Mouse (Mus musculus) adrenal gland, postnatal 4 days (tissue): ENCODE data around the gene Ms4a7. TPM values are rescaled to one million over a fixed set of nuclear protein-coding genes. Genes with fewer than 3 reads are reported as not detected.
"Not testable (repeated sequence)": the region's sequence is repeated elsewhere in the genome, so short reads cannot be mapped to it uniquely, and the experiment has no call there.

Experiments
- DNase-seq, 2 experiments: peaks; one replicate each; pipeline ENCODE4 v3.0.0; 2021 to 2022; ENCODE audit warnings: low spot score in 2 of 2, mixed read lengths in 2 of 2
- long read RNA-seq, 2 experiments: library from polyadenylated mRNA; stranded (forward); transcript quantifications; one replicate each; pipeline ENCODE4 v2.0.0; 2021
- total RNA-seq, 2 experiments: library from RNA; stranded (reverse); gene quantifications; 2 replicates each; pipeline ENCODE4 v1.2.3; 2021

Ms4a7 gene
- 1 to 10 TPM; 2.3 to 3.1 TPM for total RNA-seq
- long read RNA-seq, experiment 1, partial matches to known transcripts, result 1 of 2 reads
- long read RNA-seq, experiment 1, other reads (novel, unspliced or antisense), result 1 of 2 reads
- long read RNA-seq, experiment 2, partial matches to known transcripts, result 1 of 3 reads
- long read RNA-seq, experiment 2, other reads (novel, unspliced or antisense), result 0 of 3 reads

DNA sequence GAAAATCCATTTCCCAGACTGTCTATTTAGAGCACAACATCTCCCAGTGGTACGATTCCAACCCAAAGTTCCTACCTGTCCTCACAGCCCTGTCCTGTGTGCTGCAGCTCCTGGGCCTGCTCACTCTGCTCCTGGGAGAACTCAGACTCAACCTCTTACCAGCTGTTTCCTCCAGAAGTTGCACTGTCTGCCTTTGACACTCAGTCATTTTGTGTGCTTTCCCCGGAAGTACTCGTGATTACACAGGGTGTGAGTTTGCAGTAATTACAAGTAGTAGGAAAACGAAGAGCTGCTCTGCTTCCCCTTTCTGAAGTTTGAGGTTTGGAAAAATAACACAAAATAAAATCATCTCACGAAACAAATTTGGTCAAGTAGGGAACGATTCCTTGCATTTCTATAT is at the start of gene Ms4a7:
Gene Ms4a7, minus strand, starts transcription at position 215 of the 400 bp plus-strand sequence.
- no peak for DNase-seq

DNA sequence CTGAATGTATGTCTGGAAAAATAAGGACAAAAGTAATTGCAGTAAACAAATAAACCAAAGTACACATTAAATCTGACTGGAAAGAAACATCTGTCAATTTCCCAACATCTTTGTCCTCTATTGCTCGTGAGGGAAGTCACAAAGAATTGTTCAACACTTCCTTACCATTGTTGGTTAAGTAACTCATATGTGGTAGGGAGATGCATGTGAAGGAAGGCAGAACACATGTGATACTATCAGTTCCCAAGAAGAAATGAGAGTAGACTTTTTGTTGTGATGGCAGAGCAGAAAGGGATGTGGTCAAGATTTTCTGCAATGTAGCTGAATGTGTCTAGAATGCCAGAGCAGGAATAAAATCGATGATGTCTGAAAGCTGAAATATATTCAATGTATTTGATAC is 40.5 kb upstream of the Ms4a7 start:
- no peak for DNase-seq

DNA sequence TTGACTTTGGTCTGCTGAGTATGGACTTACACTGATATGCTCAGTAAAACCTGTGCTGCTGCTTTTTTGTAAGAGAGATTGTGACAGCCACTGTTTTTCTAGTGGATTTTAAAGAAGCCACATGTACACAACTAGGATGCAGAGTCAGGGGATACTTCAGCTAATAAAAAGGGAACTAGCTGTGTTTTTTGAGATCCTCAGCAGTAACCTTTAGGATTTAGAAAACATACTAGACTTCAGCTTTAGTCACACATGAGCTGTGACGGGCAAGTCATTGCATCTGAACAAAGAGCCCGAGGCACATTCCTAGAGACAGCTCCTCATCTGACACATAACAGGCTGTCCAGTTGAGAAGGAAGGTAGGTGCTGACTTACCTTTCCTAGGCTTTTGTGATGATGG is 39.3 kb upstream of the Ms4a7 start, which contains the start of gene Ms4a4a:
Gene Ms4a4a, plus strand, starts transcription at position 251 of the 400 bp plus-strand sequence.
- no peak for DNase-seq

DNA sequence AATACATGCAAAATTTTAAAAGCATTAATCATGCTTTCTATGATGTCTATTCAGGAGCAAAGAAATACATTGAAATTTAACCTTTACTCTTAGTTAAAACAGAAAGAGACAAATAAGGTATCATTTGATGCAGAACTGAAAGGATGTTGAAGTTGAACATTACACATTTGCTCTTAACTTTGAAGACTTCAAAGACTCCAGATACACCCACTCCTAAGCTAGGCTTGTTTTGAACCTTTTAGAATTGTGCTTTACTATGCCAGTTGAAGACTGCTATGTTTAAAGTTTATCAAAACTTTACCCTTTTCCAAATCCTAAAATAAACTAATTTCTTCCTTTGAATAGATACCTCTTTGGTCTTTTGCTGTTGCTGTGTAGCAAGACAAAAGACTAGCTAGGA is 35.2 kb upstream of the Ms4a7 start:
- no peak for DNase-seq

DNA sequence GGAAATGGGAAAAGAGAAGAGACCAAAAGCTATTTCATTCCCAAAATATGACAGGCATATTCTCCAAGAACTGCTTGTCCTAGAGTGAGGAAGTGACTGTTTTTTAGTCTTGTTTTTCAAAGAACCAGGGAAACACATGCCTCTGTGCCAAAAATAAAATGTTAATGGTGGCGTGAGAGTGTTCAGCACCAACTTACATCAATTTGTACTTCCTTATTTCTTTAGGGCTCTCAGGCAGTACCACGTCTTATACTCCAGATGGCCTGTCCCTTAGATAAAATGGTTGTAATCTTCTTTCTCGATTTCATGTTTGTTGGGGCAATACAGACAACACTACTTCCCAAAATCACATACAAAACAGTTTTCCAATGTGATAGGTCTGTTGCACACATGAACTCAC is 32.4 kb upstream of the Ms4a7 start:
- DNase-seq, result no peak

DNA sequence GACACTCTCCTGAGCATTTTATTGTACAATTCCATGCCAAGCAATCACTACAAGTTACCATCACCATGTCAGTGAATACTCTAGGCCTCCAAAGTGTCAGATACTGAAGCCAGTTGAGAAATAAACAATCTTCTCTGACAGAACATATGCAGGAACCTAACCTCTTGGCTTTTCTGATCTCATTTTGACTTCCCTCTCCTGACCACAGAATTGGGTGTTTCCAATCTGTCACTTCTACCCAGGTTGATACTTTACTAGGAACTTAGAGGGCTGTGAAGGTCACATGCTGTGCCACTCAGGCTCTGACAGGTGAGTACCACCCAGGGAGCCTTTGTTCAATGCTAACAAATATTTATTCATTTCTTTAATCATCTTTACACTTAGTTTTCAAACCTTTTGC is 26.1 kb upstream of the Ms4a7 start:
- no peak for DNase-seq

DNA sequence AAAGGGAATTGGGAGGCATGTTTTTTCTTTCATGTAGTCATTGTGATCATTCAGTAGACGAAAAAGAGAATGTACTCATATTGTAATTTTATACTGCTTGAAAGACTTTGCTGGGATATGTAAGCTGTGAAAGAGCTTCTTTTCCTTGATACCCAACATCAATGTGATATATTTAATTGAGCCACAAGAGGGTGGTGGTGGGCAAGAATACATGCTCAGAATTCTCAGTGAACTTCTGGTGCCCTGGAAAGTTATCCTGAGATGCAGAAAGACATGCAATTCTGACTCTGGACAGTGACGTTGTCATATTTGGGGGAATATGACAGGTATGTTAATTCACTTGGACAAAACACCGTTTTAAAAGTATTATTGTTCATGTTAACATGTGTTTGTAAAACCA is 24.2 kb upstream of the Ms4a7 start:
- no peak for DNase-seq

DNA sequence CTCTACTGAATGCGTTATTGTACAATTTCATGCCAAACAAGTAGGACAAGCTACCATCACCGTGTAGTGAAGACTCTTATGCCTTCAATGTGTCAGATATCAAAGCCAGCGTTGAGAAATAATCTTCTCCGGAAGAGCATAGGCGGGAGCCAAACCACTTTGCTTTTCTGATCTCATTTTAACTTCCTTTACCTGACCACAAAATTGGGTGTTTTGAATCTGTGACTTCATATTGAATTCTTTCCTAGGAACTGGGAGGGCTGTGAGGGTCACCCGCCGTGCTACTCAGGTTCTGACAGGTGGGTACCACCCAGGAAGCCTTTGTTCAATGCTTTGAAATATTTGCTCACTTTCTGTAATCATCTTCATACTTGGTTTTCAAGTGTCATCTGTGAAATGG is 19.8 kb upstream of the Ms4a7 start:
- DNase-seq, result no peak

DNA sequence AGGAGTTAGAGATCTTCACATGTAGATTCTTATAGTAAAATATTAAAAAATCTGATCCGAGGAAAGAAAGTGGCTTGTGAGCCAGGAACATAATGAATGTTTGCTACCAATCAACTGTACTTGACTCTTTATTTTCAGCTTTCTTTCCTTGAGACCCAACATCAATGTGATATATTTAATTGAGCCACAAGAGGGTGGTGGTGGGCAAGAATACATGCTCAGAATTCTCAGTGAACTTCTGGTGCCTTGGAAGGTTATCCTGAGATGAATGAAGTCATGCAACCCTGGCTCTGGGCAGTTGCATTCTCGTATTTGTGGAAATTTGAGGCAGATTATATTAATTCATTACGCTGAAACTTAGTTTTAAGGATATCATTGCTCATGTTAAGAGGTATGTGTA is 15.9 kb upstream of the Ms4a7 start:
- DNase-seq, result no peak

DNA sequence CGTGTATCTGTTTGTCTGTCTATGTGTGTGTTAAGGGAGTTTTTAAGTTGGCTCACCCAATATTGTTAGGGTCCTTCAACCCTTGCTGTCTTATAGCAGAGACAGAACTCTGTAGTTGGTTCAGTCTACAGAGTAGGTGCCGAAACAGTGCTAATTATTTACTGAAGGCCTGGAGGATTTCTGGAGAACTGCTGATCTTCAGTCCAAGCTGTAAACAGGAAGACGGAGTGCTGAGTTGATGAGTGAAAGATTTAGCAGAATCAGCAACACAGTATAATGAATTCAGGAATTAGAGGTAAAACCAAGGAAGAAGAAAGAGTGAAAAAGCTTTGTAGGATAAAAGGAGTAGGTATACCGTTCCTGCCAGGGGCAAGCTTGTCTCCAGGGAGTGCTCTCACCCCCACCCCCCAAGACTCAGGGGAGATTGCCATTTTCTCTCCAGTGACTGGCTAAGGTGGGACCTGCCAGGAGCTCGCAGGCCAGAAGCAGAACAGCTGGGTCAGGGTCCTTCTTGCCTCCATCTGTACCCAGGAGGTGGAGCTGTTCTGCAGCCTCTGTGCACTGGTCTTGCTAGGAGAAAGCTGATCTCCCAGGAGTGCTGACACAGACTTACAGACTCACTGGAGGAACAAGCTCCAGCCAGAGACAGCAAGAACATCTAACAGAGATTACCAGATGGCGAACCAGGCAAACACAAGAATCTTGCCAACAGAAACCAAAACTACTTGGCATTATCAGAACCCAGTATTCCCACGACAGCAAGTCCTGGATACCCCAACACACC is 13.9 kb upstream of the Ms4a7 start:
- no peak for DNase-seq

DNA sequence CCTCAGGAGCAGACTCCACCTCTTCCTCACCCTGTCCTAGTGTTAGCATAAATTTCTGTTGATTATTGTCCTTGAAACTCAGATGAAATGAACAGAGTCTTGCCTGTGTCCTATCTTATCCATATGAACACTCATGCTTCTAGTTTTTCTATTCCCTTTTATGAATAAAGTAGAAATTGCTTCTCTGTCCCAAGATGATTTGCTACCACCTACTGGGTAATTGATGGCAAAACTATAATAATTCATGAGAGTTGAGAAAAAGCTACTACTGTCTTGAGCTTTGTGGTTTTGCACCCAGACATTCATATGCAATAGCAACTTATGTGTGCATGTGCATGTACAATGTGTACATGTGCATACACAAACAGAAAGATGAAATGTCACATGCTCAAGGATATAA is 8.0 kb upstream of the Ms4a7 start:
- DNase-seq, result no peak

DNA sequence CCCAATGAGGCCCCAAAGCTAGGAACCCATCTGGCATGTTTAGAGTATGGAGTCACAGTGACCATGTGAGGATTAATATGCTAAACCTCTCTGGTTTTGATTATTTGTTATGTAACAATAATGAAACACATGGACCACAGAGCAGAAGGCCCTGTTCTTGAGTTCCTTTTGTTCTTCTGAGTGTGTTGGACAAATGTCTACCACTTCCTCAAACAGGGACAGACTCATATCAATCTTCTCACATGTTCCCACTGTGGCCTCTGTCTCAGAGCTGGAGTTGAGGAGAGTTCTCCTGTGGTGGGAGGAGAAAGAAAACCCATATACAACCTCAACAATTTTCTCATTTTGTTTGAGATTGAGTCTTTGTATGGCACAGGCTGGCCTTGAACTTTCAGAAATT is 7.2 kb upstream of the Ms4a7 start:
- no peak for DNase-seq

DNA sequence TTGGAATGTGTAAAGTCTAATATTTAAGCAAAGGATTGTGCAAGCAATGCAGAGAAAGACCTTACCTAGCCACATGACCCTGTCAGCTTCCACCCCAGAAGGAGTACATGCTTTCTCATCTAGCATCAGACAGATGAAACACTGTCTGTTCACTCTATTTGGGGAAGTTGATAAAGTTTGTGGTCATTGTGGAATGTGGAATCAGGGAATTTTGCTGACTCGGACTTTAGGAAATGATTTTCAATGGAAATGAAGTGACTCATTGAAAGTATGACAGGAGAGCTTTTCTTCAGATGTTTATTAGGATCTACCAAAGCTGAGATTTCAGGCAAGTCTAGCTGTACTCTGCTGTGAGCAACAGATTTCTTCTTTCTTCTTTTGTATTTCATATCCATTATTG is 14.8 kb downstream of the Ms4a7 start:
- no peak for DNase-seq

DNA sequence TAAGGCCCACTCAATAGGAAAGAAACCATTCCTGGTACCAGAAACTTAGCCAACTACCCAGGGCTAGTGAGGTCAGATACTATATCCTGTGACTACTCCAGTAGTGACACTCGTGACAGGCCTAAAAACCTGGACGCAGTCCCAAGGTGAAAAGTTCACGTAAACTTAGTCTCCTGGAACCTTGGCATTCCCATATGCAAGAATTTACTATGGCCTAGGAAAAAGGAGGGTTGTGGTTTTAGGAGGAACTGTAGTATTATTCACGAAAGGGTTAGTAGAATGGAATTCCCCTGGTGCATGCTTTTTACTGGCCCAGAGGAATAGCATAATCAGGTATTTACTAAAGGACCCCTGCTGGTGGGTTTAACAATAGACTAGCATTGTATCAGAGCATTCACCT is 19.2 kb downstream of the Ms4a7 start:
- no peak for DNase-seq

DNA sequence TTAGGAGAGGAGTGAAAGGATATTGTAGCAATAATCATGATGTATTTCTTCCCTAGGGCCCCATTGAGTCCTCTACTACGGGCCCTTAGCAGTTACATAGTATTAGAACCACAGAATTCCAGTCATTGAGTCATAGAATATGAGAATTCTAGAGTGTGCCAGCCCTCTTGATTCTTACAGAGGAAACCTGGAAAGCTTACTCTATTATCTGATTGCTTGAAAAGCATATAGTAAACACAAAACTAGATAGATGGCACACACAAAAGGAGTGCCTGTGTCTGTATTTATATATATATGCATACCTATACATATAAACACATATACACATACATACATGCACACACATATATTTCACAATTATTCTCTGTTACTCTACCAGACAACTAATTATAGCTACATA is 21.6 kb downstream of the Ms4a7 start, which contains the start of gene Ms4a14:
Gene Ms4a14, minus strand, starts transcription at position 101 of the 400 bp plus-strand sequence.
- no peak for DNase-seq

DNA sequence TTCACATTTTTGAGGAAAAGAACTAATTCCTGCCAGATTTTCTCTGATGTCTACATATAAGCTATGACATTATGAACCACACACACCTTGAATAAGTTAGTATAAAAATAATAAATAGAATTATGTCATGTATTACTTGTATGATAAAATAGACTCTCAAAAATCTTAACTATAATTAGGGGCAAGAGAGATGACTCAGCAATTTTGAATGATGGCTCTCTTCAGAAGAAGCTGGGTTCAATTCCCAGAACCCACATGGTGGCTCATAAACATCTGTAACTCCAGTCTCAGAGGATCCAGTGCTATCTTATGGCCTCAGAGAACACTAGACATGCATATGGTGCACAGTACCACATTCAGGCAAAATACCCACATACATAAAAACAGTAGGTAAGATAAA is 27.1 kb downstream of the Ms4a7 start:
- DNase-seq, result no peak

DNA sequence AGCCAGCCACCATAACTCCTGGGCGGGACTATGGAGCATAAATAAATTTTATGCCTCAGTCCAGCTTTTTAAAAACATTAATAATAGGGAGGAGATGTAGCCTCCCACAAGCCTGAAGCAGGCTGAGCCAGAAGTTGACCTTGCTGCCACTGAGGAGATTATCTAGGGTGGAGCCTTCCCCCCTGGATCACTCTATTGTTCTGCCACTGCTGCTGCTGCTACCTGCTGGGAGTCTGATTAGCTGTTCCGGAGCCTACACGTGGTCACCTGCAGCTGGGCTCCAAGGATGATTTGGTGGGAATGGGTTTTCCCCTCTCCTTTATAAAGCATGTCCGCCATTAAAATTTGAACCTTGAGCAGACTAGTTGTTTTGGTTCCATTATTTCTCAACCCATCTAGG is 36.4 kb downstream of the Ms4a7 start:
- not testable (repeated sequence) for DNase-seq

DNA sequence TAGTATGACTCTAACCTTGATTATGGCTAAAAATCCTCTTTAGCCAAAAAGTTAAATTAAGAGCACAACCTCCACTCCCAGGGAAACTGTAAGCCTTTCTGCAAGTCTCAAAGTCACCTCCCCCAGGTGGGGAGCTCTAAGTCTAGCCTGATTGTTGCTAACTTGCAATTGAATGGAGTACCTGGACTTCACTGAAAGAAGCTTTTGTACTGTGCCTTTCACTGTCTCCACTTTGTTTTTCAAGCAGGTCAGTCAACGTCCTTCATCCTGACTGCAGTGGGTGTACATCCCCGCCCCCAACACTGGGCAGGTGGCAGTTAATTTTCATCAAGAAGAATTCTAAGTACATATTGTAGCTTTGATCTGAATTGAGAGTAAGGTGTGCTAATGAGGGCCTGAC is 37.0 kb downstream of the Ms4a7 start:
- no peak for DNase-seq

DNA sequence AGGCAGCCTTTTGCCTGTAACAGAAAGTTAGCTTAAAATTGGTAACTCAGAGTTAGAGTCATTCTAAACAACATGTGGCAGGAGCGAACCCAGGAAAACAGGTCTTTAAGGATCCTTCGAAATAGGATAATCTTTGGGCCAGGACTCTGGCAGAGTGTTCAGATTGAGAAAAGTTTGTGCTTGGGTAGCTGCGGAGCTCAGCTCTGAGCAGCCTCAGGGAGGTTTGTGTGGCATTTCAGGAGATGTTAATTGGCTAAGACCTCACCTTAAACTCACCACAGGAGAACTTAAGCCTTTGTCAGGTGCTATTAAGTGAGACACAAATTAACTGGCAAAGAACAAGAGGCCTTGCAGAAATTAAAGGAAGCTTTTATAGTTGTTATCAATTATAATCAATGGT is 42.3 kb downstream of the Ms4a7 start:
- DNase-seq, result not testable (repeated sequence)

DNA sequence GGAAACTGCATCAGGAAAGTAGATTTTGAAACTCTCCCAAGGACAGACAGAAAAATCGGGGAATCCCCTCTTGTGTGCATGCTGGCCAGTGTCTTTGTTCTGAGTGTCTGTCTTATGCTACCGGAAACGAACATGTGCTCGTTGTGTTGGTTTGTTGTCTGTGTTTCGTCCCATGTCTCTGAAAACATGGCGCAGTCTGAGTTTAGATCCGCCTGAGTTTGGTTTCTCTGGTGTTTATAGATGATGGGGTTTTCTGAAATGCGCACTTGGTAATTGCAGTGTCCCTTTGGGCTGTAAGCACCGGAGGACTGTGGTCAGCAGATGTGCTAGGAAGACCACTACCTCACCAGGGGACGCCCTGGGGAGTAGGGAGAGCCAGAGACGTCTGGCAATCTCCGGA is 43.0 kb downstream of the Ms4a7 start:
- DNase-seq, result no peak

DNA sequence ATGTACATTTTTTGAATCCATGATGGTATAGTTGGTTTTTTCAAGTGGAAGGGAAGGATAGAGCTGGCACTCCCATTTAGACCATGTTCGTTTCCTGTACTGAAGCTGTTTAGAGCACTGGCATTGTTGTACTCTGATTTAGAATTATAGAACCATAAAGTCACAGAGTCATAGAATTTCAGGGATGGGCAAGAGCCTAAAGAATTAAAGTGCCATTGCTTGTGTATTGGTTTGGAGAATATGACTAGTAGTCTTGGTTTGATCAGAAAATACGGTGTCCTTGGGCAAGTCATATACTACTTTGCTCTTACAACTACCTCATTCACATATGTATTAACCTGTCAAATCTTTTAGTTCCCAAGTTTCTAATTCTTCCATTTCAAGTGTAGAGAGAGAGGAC is 52.2 kb downstream of the Ms4a7 start, which contains the start of gene Ms4a5:
Gene Ms4a5, minus strand, starts transcription at position 101 of the 400 bp plus-strand sequence.
- DNase-seq, result no peak

DNA sequence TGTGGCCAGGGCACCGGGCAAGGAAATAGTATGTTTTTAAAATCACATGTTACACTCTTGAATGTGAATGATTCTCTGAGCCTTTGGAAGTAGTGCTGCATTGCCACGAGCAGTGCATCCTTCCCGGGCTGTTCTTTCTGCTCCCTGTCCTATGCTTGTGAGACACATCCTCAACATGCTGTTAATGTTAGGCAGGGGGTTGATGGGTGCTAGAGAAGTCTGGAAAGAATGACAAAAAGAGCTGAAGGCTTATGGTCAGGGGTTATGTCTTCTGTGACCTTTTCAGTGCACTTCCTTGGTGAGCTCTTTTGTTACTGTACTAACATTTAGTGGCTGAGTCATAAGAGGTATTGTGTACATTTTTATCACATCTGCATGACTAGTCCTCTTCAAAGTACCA is 55.7 kb downstream of the Ms4a7 start:
- DNase-seq, result no peak

DNA sequence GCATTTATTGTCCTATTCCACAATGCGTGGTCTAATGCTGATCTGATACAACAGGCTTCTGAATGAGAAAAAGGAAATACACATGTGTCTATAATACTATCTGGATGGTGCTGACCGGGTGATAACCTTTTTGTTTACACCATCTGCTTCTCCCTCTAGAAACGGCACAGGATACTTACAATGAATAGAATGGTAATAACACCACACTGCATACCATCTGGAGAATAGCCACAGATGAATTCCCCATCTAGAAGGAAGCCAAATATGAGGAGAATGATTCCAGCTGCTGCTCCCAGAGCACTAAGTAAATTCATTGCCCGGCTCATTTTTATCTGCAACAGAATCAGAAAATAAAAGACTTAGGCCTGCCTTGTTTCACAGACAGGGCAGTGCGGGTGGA is 59.5 kb downstream of the Ms4a7 start:
- no peak for DNase-seq
